Comparison of ENCODE assay signal across 21 mouse cellular contexts in genomic region chr9:62338636-62339191, GRCm38 (mm10). TPM values are rescaled to one million over a fixed set of nuclear protein-coding genes. Genes with fewer than 3 reads are reported as not detected.
A peak's percentile ranks its signal among the peaks of the same experiment; 100 is the strongest.
DNase-seq lines count a peak whose midpoint lies in the region; ATAC-seq lines count a peak whose summit lies in the region.
"Had no signal": no experiment of that assay in that cellular context is flagged by ENCODE, and none has a peak within 500 bp of the region (broad histone marks: within the 10 kb centered on the region; RNA-seq: fewer than 3 reads in every experiment).

No protein-coding gene starts in this region.

- ATAC-seq in heart, embryonic 16.5 days (replicated peaks; ENCODE audit: extremely low read depth, insufficient read depth, low FRiP score) = no peak
- no peak for ATAC-seq in midbrain, embryonic 11.5 days (ENCODE audit: low FRiP score)
- ATAC-seq: intestine, postnatal 0 days had no signal

- peak overlapping the region; percentile 15 for H3K27ac ChIP-seq in heart, embryonic 16.5 days (ENCODE audit: low read length)
- H3K27ac ChIP-seq in midbrain, embryonic 10.5 days (replicated peaks) = no peak overlapping the region
- no peak overlapping the region for H3K27ac ChIP-seq in midbrain, embryonic 11.5 days (ENCODE audit: low read depth, low read length)
- H3K27ac ChIP-seq: embryonic facial prominence, embryonic 13.5 days; layer of hippocampus, adult 2 months had no signal

- no peaks in the 10 kb centered on the region for H3K36me3 ChIP-seq in heart, embryonic 16.5 days (ENCODE audit: control insufficient read depth, insufficient read depth)
- H3K36me3 ChIP-seq in midbrain, embryonic 10.5 days = no peaks in the 10 kb centered on the region
- no peaks in the 10 kb centered on the region for H3K36me3 ChIP-seq in midbrain, embryonic 11.5 days (ENCODE audit: control insufficient read depth, insufficient read depth, low read length)
- H3K36me3 ChIP-seq: embryonic facial prominence, embryonic 13.5 days had no signal

- H3K9me3 ChIP-seq in heart, embryonic 16.5 days (replicated peaks; ENCODE audit: control insufficient read depth, low read length) = no peaks in the 10 kb centered on the region; the same call in 1 of the 2 replicates
- H3K9me3 ChIP-seq in midbrain, embryonic 10.5 days (replicated peaks) = peaks cover 3% of the 10 kb centered on the region; the same call in 1 of the 2 replicates
- peaks cover 3% of the 10 kb centered on the region; the same call in 1 of the 2 replicates for H3K9me3 ChIP-seq in midbrain, embryonic 11.5 days (ENCODE audit: control insufficient read depth, low read length)

- H3K4me2 ChIP-seq in heart, embryonic 16.5 days (ENCODE audit: low read depth, low read length) = no peak overlapping the region
- no peak overlapping the region for H3K4me2 ChIP-seq in midbrain, embryonic 11.5 days
- H3K4me2 ChIP-seq: embryonic facial prominence, embryonic 13.5 days had no signal

- H3K4me3 ChIP-seq in heart, embryonic 16.5 days (ENCODE audit: low read length) = no peak overlapping the region
- peak overlapping the region; percentile 7; the same call in 1 of the 2 replicates for H3K4me3 ChIP-seq in midbrain, embryonic 10.5 days
- H3K4me3 ChIP-seq in midbrain, embryonic 11.5 days (ENCODE audit: low read depth, low read length) = no peak overlapping the region
- H3K4me3 ChIP-seq: embryonic facial prominence, embryonic 13.5 days; layer of hippocampus, adult 2 months; myocyte had no signal

- 76% methylated on average over 9 of the region's 9 CpGs for WGBS in heart, embryonic 16.5 days
- 71% methylated on average over 9 of the region's 9 CpGs for WGBS in midbrain, embryonic 10.5 days
- 73% methylated on average over 9 of the region's 9 CpGs for WGBS in midbrain, embryonic 11.5 days

- intact Hi-C loops in heart, postnatal 36 days (cut with DNase I) = loop anchor here (5.0 kb wide), 1 partner anchor 34 kb away; no protein-coding TSS in a partner anchor

- no peaks in the 10 kb centered on the region for H3K27me3 ChIP-seq in heart, embryonic 16.5 days (ENCODE audit: control insufficient read depth, insufficient read depth, low read length)
- no peaks in the 10 kb centered on the region for H3K27me3 ChIP-seq in midbrain, embryonic 10.5 days (ENCODE audit: low read depth, poor library complexity, severe bottlenecking)
- H3K27me3 ChIP-seq in midbrain, embryonic 11.5 days (ENCODE audit: control insufficient read depth, insufficient read depth, low read length) = no peaks in the 10 kb centered on the region
- H3K27me3 ChIP-seq: embryonic facial prominence, embryonic 13.5 days had no signal

- H3K9ac ChIP-seq in heart, embryonic 16.5 days (ENCODE audit: low read length) = peak overlapping the region; percentile 20; the same call in 1 of the 2 replicates
- no peak overlapping the region for H3K9ac ChIP-seq in midbrain, embryonic 11.5 days (ENCODE audit: low read length)
- H3K9ac ChIP-seq: embryonic facial prominence, embryonic 13.5 days; lung, embryonic 14.5 days had no signal

- H3K4me1 ChIP-seq in heart, embryonic 16.5 days (ENCODE audit: control insufficient read depth, insufficient read depth, low read length) = peaks cover 23% of the 10 kb centered on the region
- H3K4me1 ChIP-seq in midbrain, embryonic 10.5 days = peaks cover 34% of the 10 kb centered on the region
- H3K4me1 ChIP-seq in midbrain, embryonic 11.5 days (ENCODE audit: control insufficient read depth, insufficient read depth, low read length) = peaks cover 3% of the 10 kb centered on the region; the same call in 1 of the 2 replicates

- DNase-seq in cerebellum, postnatal 10 days = peak; percentile 19 to 20
- no peak for DNase-seq in cerebellum, postnatal 14 days
- no peak for DNase-seq in heart, postnatal 36 days
- DNase-seq in midbrain, embryonic 10.5 days (ENCODE audit: low spot score) = no peak
- no peak for DNase-seq in midbrain, embryonic 11.5 days (ENCODE audit: low spot score, missing footprints)
- no peak for DNase-seq in spleen, postnatal 10 days (ENCODE audit: low spot score in 2 of 2)
- DNase-seq in spleen, adult 12 weeks (ENCODE audit: low spot score) = no peak
- DNase-seq: B cell, adult 2 months; gastrocnemius, postnatal 36 days had no signal

RNA-seq across cellular contexts. Expression of gene Anp32a, which starts 2.4 kb away (rescaled TPM):
- polyA plus RNA-seq in heart, embryonic 16.5 days (2015; fragmentation: Nextera tagmentation; extraction: Ambion mirVana) = 141 and 176 TPM in 2 replicates
- total RNA-seq in heart, postnatal 36 days (2021) = 100 to 1,000 TPM; 206 to 209 TPM
- polyA plus RNA-seq in midbrain, embryonic 10.5 days (2016; fragmentation: Nextera tagmentation; extraction: Ambion mirVana) = 237 and 298 TPM in 2 replicates
- polyA plus RNA-seq in midbrain, embryonic 11.5 days (2014; fragmentation: Nextera tagmentation; extraction: Ambion mirVana) = 194 and 220 TPM in 2 replicates

RNA-seq across cellular contexts. Expression of gene Spesp1, which starts 56.7 kb away (rescaled TPM):
- polyA plus RNA-seq in heart, embryonic 16.5 days (2015; fragmentation: Nextera tagmentation; extraction: Ambion mirVana) = not detected in 2 replicates
- total RNA-seq in heart, postnatal 36 days (2021) = not detected
- polyA plus RNA-seq in midbrain, embryonic 10.5 days (2016; fragmentation: Nextera tagmentation; extraction: Ambion mirVana) = not detected in 2 replicates
- not detected in 2 replicates for polyA plus RNA-seq in midbrain, embryonic 11.5 days (2014; fragmentation: Nextera tagmentation; extraction: Ambion mirVana)
- total RNA-seq: adrenal gland, adult 18-20 months; common myeloid progenitor, adult 5-6 weeks; gastrocnemius, postnatal 36 days; megakaryocyte-erythroid progenitor cell, adult 5-6 weeks had no signal
- polyA plus RNA-seq: embryonic facial prominence, embryonic 13.5 days; hindbrain, embryonic 11.5 days; intestine, postnatal 0 days; limb, embryonic 14.5 days; lung, embryonic 14.5 days; myocyte; urinary bladder, adult 2 months had no signal

Comparison
In these comparisons a context has a peak if more than half of its experiments do, and no peak if none do; other contexts are left out.
1. DNase-seq: peak in cerebellum, postnatal 10 days (2 of 2); none in cerebellum, postnatal 14 days (0 of 2), heart, postnatal 36 days (0 of 2), midbrain, embryonic 10.5 days (single experiment), midbrain, embryonic 11.5 days (single experiment), spleen, postnatal 10 days (0 of 2) and spleen, adult 12 weeks (single experiment).